Mouse (Mus musculus): ENCODE measurements around the gene Tcf3. TPM values are rescaled to one million over a fixed set of nuclear protein-coding genes. Genes with fewer than 3 reads are reported as not detected.

Tcf3 gene
- total and polyA plus RNA-seq, 3 experiments: 146 to 223 (median 207) TPM

DNA sequence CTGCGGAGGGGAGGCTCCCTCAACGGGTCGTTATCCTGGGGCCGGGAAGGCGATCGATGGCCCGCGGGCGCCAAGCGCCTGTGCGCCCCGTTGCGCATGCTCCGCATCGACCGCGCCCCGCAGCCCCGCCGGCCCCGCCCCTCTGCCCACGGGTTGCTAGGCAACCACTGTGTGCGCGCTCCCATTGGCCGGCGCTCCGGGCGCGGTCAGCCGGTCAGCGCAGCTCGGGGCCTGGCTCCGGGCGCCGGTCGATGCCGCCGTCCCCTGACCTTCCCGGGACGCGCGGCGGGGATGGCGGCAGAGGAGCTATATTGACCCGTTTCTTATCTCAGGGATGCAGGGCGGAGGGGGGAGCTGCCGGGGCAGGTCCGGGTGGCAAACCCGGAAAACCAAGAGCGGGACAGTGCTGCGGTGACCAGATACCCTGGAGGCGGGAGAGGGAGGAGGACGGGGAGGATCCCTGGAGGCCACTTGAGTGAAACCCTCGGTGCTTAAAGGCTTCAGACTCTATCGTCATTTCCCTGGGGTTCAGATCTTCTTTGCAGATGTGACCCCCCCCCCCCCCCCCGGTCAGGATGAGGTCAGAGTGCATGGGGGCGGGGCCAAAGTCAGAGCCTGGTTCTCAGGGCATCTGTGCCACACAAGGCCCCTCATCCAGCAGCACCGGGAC is 42.0 kb upstream of the Tcf3 start:
- Histone ChIP-seq H3K79me2 (replicated peaks; ENCODE audit: control insufficient read depth, extremely low read depth, insufficient read depth, poor library complexity, severe bottlenecking) (no peaks in the 10 kb centered on the region), H3K9me3 (replicated peaks; ENCODE audit: low read length) (no peaks in the 10 kb centered on the region), H3K27ac (ENCODE audit: insufficient read depth, low read depth) (no peak overlapping the region), H3K4me1 (ENCODE audit: control insufficient read depth in 1 of 2, insufficient read depth in 2 of 2) (peaks cover 10 to 28% of the 10 kb centered on the region in 2 experiments), H3K4me3 (replicated peaks in 1 of 3; ENCODE audit: low read depth in 2 of 3, low read length in 2 of 3, poor library complexity in 1 of 3) (peak overlapping the region; percentile 56 to 74 (median 62)), H3K9ac (ENCODE audit: insufficient read depth, low read depth) (peak overlapping the region; percentile 61), H3K36me3 (replicated peaks in 1 of 2; ENCODE audit: control insufficient read depth in 1 of 2, insufficient read depth in 1 of 2, low read length in 1 of 2) (no peaks in the 10 kb centered on the region), H3K4me2 (ENCODE audit: insufficient read depth, low read depth, poor library complexity, severe bottlenecking) (peak overlapping the region; percentile 54), H3K27me3 (replicated peaks) (peaks cover 25% of the 10 kb centered on the region)
- DNase-seq (ENCODE audit: extremely low read depth): peak; percentile 73
- TF ChIP-seq SIN3A (IDR thresholded peaks at IDR 0.05; ENCODE audit: low read length): peak; percentile 59; the same call in 1 of the 2 replicates
- TF ChIP-seq NELFE (IDR thresholded peaks at IDR 0.05; ENCODE audit: low read depth, low read length): peak; percentile 78
- no peak for TF ChIP-seq PAX5 (IDR thresholded peaks at IDR 0.05; ENCODE audit: low read length)
- no peak for TF ChIP-seq CTCF (conservative IDR thresholded peaks at IDR 0.05 in 1 of 2, IDR thresholded peaks at IDR 0.05 in 1 of 2; ENCODE audit: low read depth in 2 of 2, low read length in 2 of 2)
- TF ChIP-seq NRF1 (IDR thresholded peaks at IDR 0.05; ENCODE audit: low read depth, low read length): peak; percentile 95
- TF ChIP-seq ELF1 (IDR thresholded peaks at IDR 0.05; ENCODE audit: low read depth, low read length): peak; percentile 55; the same call in 1 of the 2 replicates
- TF ChIP-seq MXI1 (IDR thresholded peaks at IDR 0.05; ENCODE audit: low read depth, low read length): 0 out of 2 replicates have a peak, but pooled peaks have one; percentile 56
- peak; percentile 46 for TF ChIP-seq POLR2A (IDR thresholded peaks at IDR 0.05; ENCODE audit: low read depth, low read length)
- dilution Hi-C loops (cut with MboI; ENCODE audit: extremely low pct_ligation_motif_present, extremely low pct_unique_long_range_greater_than_20kb, low sequenced_read_pairs) (no loop called here), in situ Hi-C loops (cut with MboI; ENCODE audit: low pct_ligation_motif_present, low pct_unique_long_range_greater_than_20kb, low sequenced_read_pairs) (no loop called here)

DNA sequence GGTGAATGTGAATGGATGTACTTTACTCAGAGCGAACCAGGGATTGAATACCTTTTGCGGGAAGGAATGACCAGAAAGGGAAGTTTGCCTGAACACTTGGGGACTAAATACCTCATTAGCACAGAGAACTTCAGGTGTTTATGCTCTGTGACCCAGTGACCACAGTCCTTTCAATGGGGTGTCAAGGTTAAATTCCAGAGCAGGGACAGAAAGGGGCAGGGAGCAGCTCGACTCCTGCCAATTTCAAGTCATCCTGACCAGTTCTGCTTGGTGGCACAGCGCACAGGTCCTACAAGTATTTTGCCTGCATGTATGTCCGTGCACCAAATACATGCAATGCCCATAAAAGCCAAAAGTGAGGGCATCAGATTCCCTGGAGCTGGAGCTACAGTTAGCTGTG is 31.6 kb upstream of the Tcf3 start:
- dilution Hi-C loops (cut with MboI; ENCODE audit: extremely low pct_ligation_motif_present, extremely low pct_unique_long_range_greater_than_20kb, low sequenced_read_pairs): no loop called here
- no peak overlapping the region for H3K9ac ChIP-seq (ENCODE audit: insufficient read depth, low read depth)

More for the DNA sequence above, 31.6 kb upstream of the Tcf3 start:
- Histone ChIP-seq H3K9me3 (replicated peaks; ENCODE audit: low read length) (peaks cover 6% of the 10 kb centered on the region), H3K4me2 (ENCODE audit: insufficient read depth, low read depth, poor library complexity, severe bottlenecking) (no peak overlapping the region), H3K79me2 (replicated peaks; ENCODE audit: control insufficient read depth, extremely low read depth, insufficient read depth, poor library complexity, severe bottlenecking) (no peaks in the 10 kb centered on the region), H3K4me3 (replicated peaks in 1 of 3; ENCODE audit: low read depth in 2 of 3, low read length in 2 of 3, poor library complexity in 1 of 3) (no peak overlapping the region), H3K36me3 (replicated peaks in 1 of 2; ENCODE audit: control insufficient read depth in 1 of 2, insufficient read depth in 1 of 2, low read length in 1 of 2) (no peaks in the 10 kb centered on the region), H3K4me1 (ENCODE audit: control insufficient read depth in 1 of 2, insufficient read depth in 2 of 2) (peaks cover 6 to 17% of the 10 kb centered on the region in 2 experiments), H3K27ac (ENCODE audit: insufficient read depth, low read depth) (no peak overlapping the region), H3K27me3 (replicated peaks) (peaks cover 59% of the 10 kb centered on the region)
- in situ Hi-C loops (cut with MboI; ENCODE audit: low pct_ligation_motif_present, low pct_unique_long_range_greater_than_20kb, low sequenced_read_pairs): no loop called here
- no peak for DNase-seq (ENCODE audit: extremely low read depth)
- no peak for TF ChIP-seq GABPA (IDR thresholded peaks at IDR 0.05; ENCODE audit: insufficient replicate concordance, low read depth, low read length)
- TF ChIP-seq USF2 (conservative IDR thresholded peaks at IDR 0.05; ENCODE audit: low read depth, low read length): no peak
- no peak for TF ChIP-seq MYC (IDR thresholded peaks at IDR 0.05; ENCODE audit: low read depth, low read length)
- TF ChIP-seq MEF2A (IDR thresholded peaks at IDR 0.05; ENCODE audit: borderline replicate concordance, low read depth, low read length): no peak
- no peak for TF ChIP-seq POLR2AphosphoS2 (IDR thresholded peaks at IDR 0.05; ENCODE audit: low read depth, low read length)
- no peak for TF ChIP-seq ETS1 (conservative IDR thresholded peaks at IDR 0.05; ENCODE audit: low read depth, low read length)
- no peak for TF ChIP-seq SMC3 (IDR thresholded peaks at IDR 0.05; ENCODE audit: low read depth, low read length)
- TF ChIP-seq TCF12 (IDR thresholded peaks at IDR 0.05; ENCODE audit: low read depth, low read length): no peak
- no peak for TF ChIP-seq IRF4 (IDR thresholded peaks at IDR 0.05; ENCODE audit: low read depth, low read length)
- TF ChIP-seq KAT2A (IDR thresholded peaks at IDR 0.05; ENCODE audit: insufficient replicate concordance, low read length): no peak
- TF ChIP-seq JUN (IDR thresholded peaks at IDR 0.05; ENCODE audit: insufficient read depth, low read depth, low read length): no peak
- no peak for TF ChIP-seq HCFC1 (IDR thresholded peaks at IDR 0.05; ENCODE audit: low read depth, low read length)
- TF ChIP-seq ZKSCAN1 (IDR thresholded peaks at IDR 0.05; ENCODE audit: borderline replicate concordance, low read depth, low read length): no peak
- no peak for TF ChIP-seq NRF1 (IDR thresholded peaks at IDR 0.05; ENCODE audit: low read depth, low read length)
- TF ChIP-seq TBP (conservative IDR thresholded peaks at IDR 0.05; ENCODE audit: low read depth, low read length): no peak
- TF ChIP-seq MAZ (IDR thresholded peaks at IDR 0.05; ENCODE audit: low read depth, low read length): no peak

Measured in CH12.LX (cell line).